Mouse (Mus musculus): ENCODE measurements around the gene Arid3a. TPM values are rescaled to one million over a fixed set of nuclear protein-coding genes. Genes with fewer than 3 reads are reported as not detected.

Arid3a gene
- total RNA-seq, 1 experiment: 16.3 TPM

- Histone ChIP-seq H3K9me3 (ENCODE audit: control insufficient read depth, insufficient read depth, low read depth, low read length) (no peaks in the 10 kb centered on the region), H3K9ac (ENCODE audit: insufficient read depth, low read depth, low read length, poor library complexity, severe bottlenecking) (peak overlapping the region; percentile 38; the same call in 1 of the 2 replicates), H3K27ac (ENCODE audit: insufficient read depth, low read depth, low read length, poor library complexity, severe bottlenecking) (no peak overlapping the region), H3K4me3 (ENCODE audit: insufficient read depth in 1 of 2, low read depth in 1 of 2, low read length in 2 of 2, poor library complexity in 1 of 2, severe bottlenecking in 1 of 2) (peak overlapping the region; percentile 81 to 96), H3K36me3 (ENCODE audit: control insufficient read depth, insufficient read depth, low read length, poor library complexity, severe bottlenecking) (no peaks in the 10 kb centered on the region), H3K4me1 (ENCODE audit: control insufficient read depth in 2 of 2, insufficient read depth in 2 of 2, low read length in 2 of 2, poor library complexity in 1 of 2) (peaks cover 0 to 6% of the 10 kb centered on the region in 2 experiments; a peak in 1 of 4 replicates)
- no peak for TF ChIP-seq CHD2 (IDR thresholded peaks at IDR 0.05; ENCODE audit: low read depth, low read length)
- TF ChIP-seq HCFC1 (IDR thresholded peaks at IDR 0.05; ENCODE audit: borderline replicate concordance, insufficient read depth, low read length): no peak
- TF ChIP-seq ZNF384 (IDR thresholded peaks at IDR 0.05; ENCODE audit: low read depth, low read length): no peak
- TF ChIP-seq MAFK (IDR thresholded peaks at IDR 0.05; ENCODE audit: insufficient read depth, low read depth, low read length): no peak
- no peak for TF ChIP-seq ZC3H11A (IDR thresholded peaks at IDR 0.05; ENCODE audit: borderline replicate concordance, low read depth, low read length)
- no peak for DNase-seq (ENCODE audit: low read depth, low spot score)
- in situ Hi-C loops (cut with MboI; ENCODE audit: low sequenced_read_pairs in 2 of 2, unreplicated experiment in 2 of 2): no loop called here
Observed at GRCm38 (mm10) chr10:79928030-79928694, 1.3 kb downstream of the Arid3a start.

GRCm38 (mm10) chr10:79928907-79929701, 2.3 kb downstream of the Arid3a start:
- no peaks in the 10 kb centered on the region for H3K9me3 ChIP-seq (ENCODE audit: control insufficient read depth, insufficient read depth, low read depth, low read length)
- H3K9ac ChIP-seq (ENCODE audit: insufficient read depth, low read depth, low read length, poor library complexity, severe bottlenecking): no peak overlapping the region
- no peaks in the 10 kb centered on the region for H3K36me3 ChIP-seq (ENCODE audit: control insufficient read depth, insufficient read depth, low read length, poor library complexity, severe bottlenecking)
- H3K4me3 ChIP-seq (ENCODE audit: insufficient read depth in 1 of 2, low read depth in 1 of 2, low read length in 2 of 2, poor library complexity in 1 of 2, severe bottlenecking in 1 of 2): no peak overlapping the region
- no peak overlapping the region for H3K27ac ChIP-seq (ENCODE audit: insufficient read depth, low read depth, low read length, poor library complexity, severe bottlenecking)
- DNase-seq (ENCODE audit: low read depth, low spot score): no peak
- TF ChIP-seq CHD2 (IDR thresholded peaks at IDR 0.05; ENCODE audit: low read depth, low read length) (no peak), HCFC1 (IDR thresholded peaks at IDR 0.05; ENCODE audit: borderline replicate concordance, insufficient read depth, low read length) (no peak), ZC3H11A (IDR thresholded peaks at IDR 0.05; ENCODE audit: borderline replicate concordance, low read depth, low read length) (no peak), MAFK (IDR thresholded peaks at IDR 0.05; ENCODE audit: insufficient read depth, low read depth, low read length) (no peak), ZNF384 (IDR thresholded peaks at IDR 0.05; ENCODE audit: low read depth, low read length) (no peak)
- in situ Hi-C loops (cut with MboI; ENCODE audit: low sequenced_read_pairs in 2 of 2, unreplicated experiment in 2 of 2): no loop called here
- H3K4me1 ChIP-seq (ENCODE audit: control insufficient read depth in 2 of 2, insufficient read depth in 2 of 2, low read length in 2 of 2, poor library complexity in 1 of 2): peaks cover 0 to 6% of the 10 kb centered on the region in 2 experiments; a peak in 1 of 4 replicates

GRCm38 (mm10) chr10:79929967-79930825, 3.4 kb downstream of the Arid3a start:
- Histone ChIP-seq H3K4me1 (ENCODE audit: control insufficient read depth in 2 of 2, insufficient read depth in 2 of 2, low read length in 2 of 2, poor library complexity in 1 of 2) (peaks cover 0 to 6% of the 10 kb centered on the region in 2 experiments; a peak in 1 of 4 replicates), H3K36me3 (ENCODE audit: control insufficient read depth, insufficient read depth, low read length, poor library complexity, severe bottlenecking) (no peaks in the 10 kb centered on the region), H3K27ac (ENCODE audit: insufficient read depth, low read depth, low read length, poor library complexity, severe bottlenecking) (no peak overlapping the region), H3K9ac (ENCODE audit: insufficient read depth, low read depth, low read length, poor library complexity, severe bottlenecking) (no peak overlapping the region), H3K4me3 (ENCODE audit: insufficient read depth in 1 of 2, low read depth in 1 of 2, low read length in 2 of 2, poor library complexity in 1 of 2, severe bottlenecking in 1 of 2) (no peak overlapping the region), H3K9me3 (ENCODE audit: control insufficient read depth, insufficient read depth, low read depth, low read length) (no peaks in the 10 kb centered on the region)
- in situ Hi-C loops (cut with MboI; ENCODE audit: low sequenced_read_pairs in 2 of 2, unreplicated experiment in 2 of 2): no loop called here
- DNase-seq (ENCODE audit: low read depth, low spot score): no peak
- TF ChIP-seq ZC3H11A (IDR thresholded peaks at IDR 0.05; ENCODE audit: borderline replicate concordance, low read depth, low read length) (no peak), MAFK (IDR thresholded peaks at IDR 0.05; ENCODE audit: insufficient read depth, low read depth, low read length) (no peak), ZNF384 (IDR thresholded peaks at IDR 0.05; ENCODE audit: low read depth, low read length) (no peak), CHD2 (IDR thresholded peaks at IDR 0.05; ENCODE audit: low read depth, low read length) (no peak), HCFC1 (IDR thresholded peaks at IDR 0.05; ENCODE audit: borderline replicate concordance, insufficient read depth, low read length) (no peak)

- Histone ChIP-seq H3K27ac (ENCODE audit: insufficient read depth, low read depth, low read length, poor library complexity, severe bottlenecking) (no peak overlapping the region), H3K36me3 (ENCODE audit: control insufficient read depth, insufficient read depth, low read length, poor library complexity, severe bottlenecking) (no peaks in the 10 kb centered on the region), H3K4me1 (ENCODE audit: control insufficient read depth in 2 of 2, insufficient read depth in 2 of 2, low read length in 2 of 2, poor library complexity in 1 of 2) (peaks cover 0 to 8% of the 10 kb centered on the region in 2 experiments; a peak in 1 of 4 replicates), H3K4me3 (ENCODE audit: insufficient read depth in 1 of 2, low read depth in 1 of 2, low read length in 2 of 2, poor library complexity in 1 of 2, severe bottlenecking in 1 of 2) (no peak overlapping the region), H3K9me3 (ENCODE audit: control insufficient read depth, insufficient read depth, low read depth, low read length) (no peaks in the 10 kb centered on the region), H3K9ac (ENCODE audit: insufficient read depth, low read depth, low read length, poor library complexity, severe bottlenecking) (no peak overlapping the region)
- in situ Hi-C loops (cut with MboI; ENCODE audit: low sequenced_read_pairs in 2 of 2, unreplicated experiment in 2 of 2): no loop called here
- DNase-seq (ENCODE audit: low read depth, low spot score): no peak
- TF ChIP-seq ZC3H11A (IDR thresholded peaks at IDR 0.05; ENCODE audit: borderline replicate concordance, low read depth, low read length) (no peak), ZNF384 (IDR thresholded peaks at IDR 0.05; ENCODE audit: low read depth, low read length) (no peak), CHD2 (IDR thresholded peaks at IDR 0.05; ENCODE audit: low read depth, low read length) (no peak), MAFK (IDR thresholded peaks at IDR 0.05; ENCODE audit: insufficient read depth, low read depth, low read length) (no peak), HCFC1 (IDR thresholded peaks at IDR 0.05; ENCODE audit: borderline replicate concordance, insufficient read depth, low read length) (no peak)
Observed at GRCm38 (mm10) chr10:79930826-79931186, 4.0 kb downstream of the Arid3a start.
